Mouse (Mus musculus) hindlimb bud, embryonic 11.5 days (tissue): ENCODE measurements around the gene Hnrnpab.
"Not testable (repeated sequence)": the region's sequence is repeated elsewhere in the genome, so short reads cannot be mapped to it uniquely, and the experiment has no call there.

Source experiments
- DNase-seq: peaks from one replicate; pipeline ENCODE4 v3.0.0-alpha.2; 2012; ENCODE audit warnings: low read depth, low spot score; ENCODE audit errors: extremely low spot score

Gene Hnrnpab

DNA sequence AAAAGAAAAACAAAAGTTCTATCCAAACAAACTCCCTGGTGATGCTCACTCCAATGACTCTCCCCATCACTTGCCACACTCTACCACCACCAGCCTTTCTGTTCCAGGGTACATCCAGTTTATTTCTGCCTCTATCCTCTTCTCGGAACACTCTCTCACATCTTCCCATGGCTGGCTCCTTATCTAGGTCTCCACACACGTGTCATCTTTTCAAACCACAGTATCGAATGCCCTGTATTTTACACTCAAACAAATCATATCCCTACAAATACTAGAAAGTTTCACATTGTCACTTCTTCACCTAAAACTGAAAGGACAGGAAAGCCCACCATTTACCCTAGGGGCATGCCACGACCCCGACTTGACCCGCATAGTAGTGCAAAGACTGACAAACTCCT, 28.5 kb upstream of the Hnrnpab start:
- DNase-seq, result no peak

DNA sequence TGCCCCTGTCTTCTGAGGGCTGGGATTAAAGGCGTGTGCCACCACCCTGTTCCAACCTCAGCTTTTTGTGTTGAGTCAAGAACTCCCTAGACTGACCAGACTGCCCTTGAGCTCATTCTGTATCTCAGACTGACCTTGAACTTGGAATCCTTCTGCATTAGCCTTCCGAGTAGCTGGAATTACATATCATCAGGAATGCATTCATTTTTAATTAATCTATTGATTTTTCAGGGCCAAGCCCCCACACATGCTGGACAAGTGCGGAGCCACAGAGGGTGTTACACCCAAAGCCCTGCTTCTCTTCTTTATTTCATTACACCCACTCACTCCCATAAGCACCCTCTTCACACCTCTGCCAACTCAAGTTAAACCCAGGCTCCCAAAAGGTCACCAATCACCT, 27.1 kb upstream of the Hnrnpab start:
- DNase-seq, result no peak

DNA sequence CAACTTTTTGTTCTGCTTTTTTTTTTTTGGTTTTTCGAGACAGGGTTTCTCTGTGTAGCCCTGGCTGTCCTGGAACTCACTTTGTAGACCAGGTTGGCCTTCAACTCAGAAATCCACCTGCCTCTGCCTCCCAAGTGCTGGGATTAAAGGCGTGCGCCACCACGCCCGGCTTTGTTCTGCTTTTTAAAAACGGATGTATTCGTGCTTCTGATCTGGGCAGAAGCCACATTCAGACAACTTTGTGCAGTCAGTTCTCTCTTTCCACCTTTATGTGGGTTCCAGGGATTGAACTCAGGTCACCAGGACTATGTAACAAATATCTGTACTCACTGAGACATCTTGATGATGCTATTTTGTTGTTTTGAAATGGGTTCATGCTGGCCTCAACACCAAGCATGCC, 26.6 kb upstream of the Hnrnpab start:
- DNase-seq, result not testable (repeated sequence)

- DNase-seq, result no peak
Observed at GRCm38 (mm10) chr11:51632130-51632753, 25.6 kb upstream of the Hnrnpab start.

DNA sequence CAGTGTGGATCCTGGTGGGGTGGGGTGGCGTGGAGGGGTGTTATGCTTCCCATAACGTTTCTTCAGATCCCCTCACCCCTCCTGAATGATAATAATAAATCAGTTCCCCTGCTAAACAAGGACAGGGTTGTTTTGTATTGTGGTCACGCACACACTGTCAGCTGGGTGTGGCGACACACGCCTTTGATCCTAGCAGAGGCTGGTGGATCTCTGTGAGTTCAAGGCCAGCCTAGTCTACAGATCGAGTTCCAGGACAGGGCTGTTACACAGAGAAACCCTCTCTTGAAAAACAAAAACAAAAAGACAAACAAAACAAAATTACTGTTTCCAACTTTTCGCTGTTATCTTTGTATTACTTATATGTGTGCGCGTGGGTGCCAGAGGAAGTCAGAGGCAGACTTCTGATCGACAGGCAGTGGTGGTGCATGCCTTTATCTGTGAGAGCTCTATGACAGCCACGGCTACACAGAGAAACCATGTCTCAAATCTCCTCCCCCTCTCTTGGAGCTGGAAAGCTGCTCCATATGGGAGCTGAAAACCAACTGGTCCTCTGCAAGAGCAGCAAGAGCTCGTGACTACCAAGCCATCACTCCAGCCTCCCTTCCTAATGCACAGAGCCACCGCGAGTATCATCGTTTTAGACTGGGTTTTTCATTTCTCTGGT, 23.1 kb upstream of the Hnrnpab start:
- DNase-seq, result no peak

DNA sequence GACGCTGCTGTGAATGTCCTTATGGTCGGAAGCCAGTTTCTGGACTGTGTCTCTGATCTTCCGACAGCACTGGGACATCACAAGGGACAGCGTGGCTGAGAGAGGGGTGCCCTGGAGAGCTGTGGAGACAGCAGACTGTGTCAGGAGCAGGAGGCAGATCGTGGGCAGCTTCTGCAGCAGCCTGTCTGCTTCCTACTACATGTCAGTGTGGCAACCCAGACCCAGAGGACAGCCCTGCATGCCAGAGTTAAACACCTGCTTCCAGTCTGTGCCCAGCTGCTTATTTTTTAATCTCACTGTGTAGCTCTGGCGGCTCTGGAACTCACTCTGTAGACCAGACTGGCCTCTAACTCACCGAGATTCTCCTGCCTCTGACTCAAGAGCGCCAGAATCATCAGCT, 21.3 kb upstream of the Hnrnpab start:
- DNase-seq, result no peak

DNA sequence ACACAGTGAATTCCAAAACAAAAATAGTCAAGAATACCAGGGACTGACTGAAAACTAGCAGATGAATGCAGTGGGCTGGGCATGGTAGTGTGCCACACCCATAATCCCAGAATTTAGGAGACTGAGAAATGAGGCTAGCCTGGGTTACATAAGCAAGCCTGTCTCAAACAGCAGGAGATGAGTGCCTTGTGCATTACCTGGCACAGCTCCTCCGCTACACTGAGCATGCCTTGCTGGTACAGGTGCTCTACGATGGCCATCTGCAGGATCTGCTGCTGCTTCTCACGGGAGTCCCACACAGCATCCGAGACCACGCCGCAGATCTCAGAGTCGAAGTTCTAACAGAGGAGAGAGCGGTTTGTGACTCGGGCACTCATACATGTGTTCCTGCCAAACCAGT, 20.8 kb upstream of the Hnrnpab start:
- no peak for DNase-seq

GRCm38 (mm10) chr11:51625187-51625820, 18.7 kb upstream of the Hnrnpab start:
- no peak for DNase-seq

GRCm38 (mm10) chr11:51622971-51623491, 16.4 kb upstream of the Hnrnpab start:
- no peak for DNase-seq

DNA sequence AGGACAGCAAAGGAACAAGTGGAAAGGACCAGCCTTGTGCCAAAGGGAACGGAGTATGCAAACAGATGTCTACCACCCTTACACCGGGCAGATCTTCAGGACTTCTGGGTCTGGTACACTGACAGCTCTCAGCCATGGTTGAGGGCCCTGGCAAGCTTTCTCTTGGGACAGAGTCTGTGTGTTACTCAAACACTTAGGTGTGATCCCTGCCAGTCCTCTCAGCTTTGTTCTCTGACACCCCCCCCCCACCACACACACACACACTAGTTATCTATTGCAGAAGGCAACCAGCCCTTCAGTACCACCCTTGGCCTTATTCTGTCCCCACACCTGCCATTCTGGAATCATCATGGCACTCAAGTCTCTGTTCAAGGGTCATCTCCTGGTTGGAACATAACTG, 15.1 kb upstream of the Hnrnpab start:
- no peak for DNase-seq

- no peak for DNase-seq
Observed at GRCm38 (mm10) chr11:51620084-51620483, 13.4 kb upstream of the Hnrnpab start.

- DNase-seq, result peak; percentile 93
Observed at GRCm38 (mm10) chr11:51619409-51620060, 12.9 kb upstream of the Hnrnpab start, which contains the start of gene Nhp2. TSS of gene Nhp2 (plus strand) at chr11:51619735.

- no peak for DNase-seq
Observed at GRCm38 (mm10) chr11:51618894-51619408, 12.3 kb upstream of the Hnrnpab start.

GRCm38 (mm10) chr11:51617693-51618092, 11.0 kb upstream of the Hnrnpab start:
- DNase-seq, result no peak

DNA sequence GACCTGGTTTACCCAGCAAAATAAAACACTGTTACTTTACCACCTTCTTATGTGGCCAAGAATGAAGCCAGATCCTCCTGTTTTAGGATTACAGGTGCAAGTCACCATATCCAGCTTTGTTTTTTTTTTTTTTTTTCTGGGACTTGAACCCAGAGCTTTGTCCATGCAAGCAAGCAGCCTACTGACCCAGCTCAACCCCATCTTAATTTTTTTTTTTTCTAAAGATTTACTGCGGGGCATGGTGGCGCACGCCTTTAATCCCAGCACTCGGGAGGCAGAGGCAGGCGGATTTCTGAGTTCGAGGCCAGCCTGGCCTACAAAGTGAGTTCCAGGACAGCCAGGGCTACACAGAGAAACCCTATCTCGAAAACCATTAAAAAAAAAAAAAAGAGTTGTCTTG, 9.5 kb upstream of the Hnrnpab start:
- not testable (repeated sequence) for DNase-seq

DNA sequence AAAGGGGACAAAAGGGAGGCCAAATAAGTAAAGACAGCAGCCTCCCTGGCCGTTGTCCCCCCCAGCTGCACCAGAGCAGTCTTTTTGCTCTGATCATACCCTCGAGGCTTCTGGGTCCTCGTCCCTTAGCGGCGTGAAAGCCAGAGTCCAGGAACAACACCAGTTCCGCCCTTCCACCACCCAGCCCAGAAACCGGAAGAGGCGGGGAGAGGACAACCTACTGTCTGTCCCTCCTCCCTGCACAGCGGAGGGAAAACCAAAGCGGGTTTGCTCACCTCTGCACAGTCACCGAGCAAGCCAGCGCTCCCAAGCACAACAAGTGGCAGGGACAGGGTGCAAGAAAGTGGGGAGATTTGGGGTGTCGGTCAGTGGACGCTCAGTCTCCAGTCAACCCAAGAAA, 9.0 kb upstream of the Hnrnpab start:
- DNase-seq, result no peak

DNA sequence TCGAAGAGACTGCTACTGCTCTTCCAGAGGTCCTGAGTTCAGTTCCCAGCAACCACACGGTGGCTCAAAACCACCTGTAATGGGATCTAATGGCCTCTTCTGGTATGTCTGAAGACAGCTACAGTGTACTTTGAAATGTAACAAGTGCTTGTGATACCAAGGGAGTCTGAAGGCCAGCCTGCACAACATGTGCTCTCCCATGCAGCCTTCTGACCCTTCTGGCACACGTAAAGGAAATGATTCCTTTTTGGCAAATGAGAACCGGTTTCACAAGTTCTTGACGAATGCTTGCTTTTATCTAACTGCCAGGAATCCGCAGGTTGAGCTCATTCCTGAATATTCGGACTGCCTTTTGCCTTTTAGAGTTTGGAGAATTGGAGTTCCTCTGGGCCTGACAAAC, 8.5 kb upstream of the Hnrnpab start:
- DNase-seq, result no peak

DNA sequence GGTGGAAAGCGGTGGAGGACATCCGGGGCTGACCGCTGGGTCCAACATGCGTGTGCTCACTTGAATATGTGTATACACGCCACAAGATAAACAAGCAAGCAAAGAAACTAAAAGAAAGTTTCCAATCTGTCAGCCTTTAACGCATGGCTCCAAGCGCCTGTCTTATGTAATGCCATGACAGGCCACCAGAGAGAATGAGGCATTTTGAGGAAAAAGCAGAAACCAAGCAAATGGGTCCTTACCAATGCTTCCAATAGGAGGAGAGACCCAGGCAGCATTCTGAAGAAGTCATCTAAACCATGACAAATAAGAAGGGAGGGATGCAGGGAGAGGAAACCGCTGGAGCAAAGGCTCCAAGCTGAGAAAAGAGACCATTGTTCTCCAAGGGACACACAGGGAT, 7.6 kb upstream of the Hnrnpab start:
- DNase-seq, result no peak

- DNase-seq, result not testable (repeated sequence)
Observed at GRCm38 (mm10) chr11:51609940-51610339, 3.3 kb upstream of the Hnrnpab start.

DNA sequence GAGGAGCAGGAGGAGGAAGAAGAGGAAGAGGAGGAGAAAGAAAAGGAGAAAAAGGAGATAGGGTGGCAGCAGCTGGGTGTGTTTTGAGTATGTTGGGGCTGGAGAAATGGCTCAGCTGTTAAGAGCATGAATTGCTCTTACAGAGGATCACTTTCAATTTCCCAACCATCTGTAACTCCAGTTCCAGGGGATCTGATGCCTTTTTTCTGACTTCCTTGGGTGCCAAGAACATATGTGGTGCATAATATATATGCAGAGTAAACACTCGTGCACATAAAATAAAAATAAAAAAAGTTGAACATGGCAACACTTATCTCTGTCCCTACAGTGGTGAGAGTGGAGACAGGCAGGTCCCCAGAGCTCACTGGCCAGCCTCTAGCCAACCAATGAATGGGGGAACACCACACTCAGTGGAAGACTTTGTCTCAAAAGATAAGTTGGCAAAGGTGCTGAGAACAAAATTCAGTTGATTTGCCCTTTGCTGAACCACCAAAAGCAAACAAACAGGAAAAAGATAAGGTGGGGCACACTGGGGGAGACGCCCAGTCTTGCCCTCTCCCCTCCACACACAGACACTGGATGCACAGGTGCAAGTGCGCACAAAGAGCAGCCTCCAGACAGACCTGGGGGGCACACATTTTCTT, 2.7 kb upstream of the Hnrnpab start:
- no peak for DNase-seq
